Mouse (Mus musculus): ENCODE results near the gene Ano4. TPM values are rescaled to one million over a fixed set of nuclear protein-coding genes. Genes with fewer than 3 reads are reported as not detected.

Ano4 gene
- polyA plus RNA-seq, 1 experiment, result 8.1 TPM

GRCm38 (mm10) chr10:89222284-89222989, 122.1 kb downstream of the Ano4 start:
- TF ChIP-seq POLR2A (IDR thresholded peaks at IDR 0.05; ENCODE audit: borderline replicate concordance, extremely low read depth, insufficient read depth, insufficient read length, poor library complexity, severe bottlenecking) (no peak), CTCF (IDR thresholded peaks at IDR 0.05; ENCODE audit: borderline replicate concordance, extremely low read depth, insufficient read depth, insufficient read length) (no peak)
- no peak for DNase-seq (ENCODE audit: low read depth)

- no peak for TF ChIP-seq POLR2A (IDR thresholded peaks at IDR 0.05; ENCODE audit: borderline replicate concordance, extremely low read depth, insufficient read depth, insufficient read length, poor library complexity, severe bottlenecking)
- TF ChIP-seq CTCF (IDR thresholded peaks at IDR 0.05; ENCODE audit: borderline replicate concordance, extremely low read depth, insufficient read depth, insufficient read length), result no peak
- DNase-seq (ENCODE audit: low read depth), result peak; percentile 26
Observed at GRCm38 (mm10) chr10:89216078-89216477, 128.5 kb downstream of the Ano4 start.

GRCm38 (mm10) chr10:89205858-89206257, 138.7 kb downstream of the Ano4 start:
- TF ChIP-seq CTCF (IDR thresholded peaks at IDR 0.05; ENCODE audit: borderline replicate concordance, extremely low read depth, insufficient read depth, insufficient read length) (peak; percentile 62; the same call in 1 of the 2 replicates), POLR2A (IDR thresholded peaks at IDR 0.05; ENCODE audit: borderline replicate concordance, extremely low read depth, insufficient read depth, insufficient read length, poor library complexity, severe bottlenecking) (no peak)
- DNase-seq (ENCODE audit: low read depth), result peak; percentile 37

GRCm38 (mm10) chr10:89196444-89196843, 148.1 kb downstream of the Ano4 start:
- DNase-seq (ENCODE audit: low read depth), result no peak
- no peak for TF ChIP-seq POLR2A (IDR thresholded peaks at IDR 0.05; ENCODE audit: borderline replicate concordance, extremely low read depth, insufficient read depth, insufficient read length, poor library complexity, severe bottlenecking)
- no peak for TF ChIP-seq CTCF (IDR thresholded peaks at IDR 0.05; ENCODE audit: borderline replicate concordance, extremely low read depth, insufficient read depth, insufficient read length)

- DNase-seq (ENCODE audit: low read depth), result no peak
- TF ChIP-seq CTCF (IDR thresholded peaks at IDR 0.05; ENCODE audit: borderline replicate concordance, extremely low read depth, insufficient read depth, insufficient read length) (no peak), POLR2A (IDR thresholded peaks at IDR 0.05; ENCODE audit: borderline replicate concordance, extremely low read depth, insufficient read depth, insufficient read length, poor library complexity, severe bottlenecking) (no peak)
Observed at GRCm38 (mm10) chr10:89195068-89195467, 149.5 kb downstream of the Ano4 start.

- TF ChIP-seq POLR2A (IDR thresholded peaks at IDR 0.05; ENCODE audit: borderline replicate concordance, extremely low read depth, insufficient read depth, insufficient read length, poor library complexity, severe bottlenecking) (no peak), CTCF (IDR thresholded peaks at IDR 0.05; ENCODE audit: borderline replicate concordance, extremely low read depth, insufficient read depth, insufficient read length) (no peak)
- DNase-seq (ENCODE audit: low read depth), result peak; percentile 11
Observed at GRCm38 (mm10) chr10:89194440-89194839, 150.1 kb downstream of the Ano4 start.

GRCm38 (mm10) chr10:89177921-89178320, 166.6 kb downstream of the Ano4 start:
- DNase-seq (ENCODE audit: low read depth), result no peak
- TF ChIP-seq POLR2A (IDR thresholded peaks at IDR 0.05; ENCODE audit: borderline replicate concordance, extremely low read depth, insufficient read depth, insufficient read length, poor library complexity, severe bottlenecking) (no peak), CTCF (IDR thresholded peaks at IDR 0.05; ENCODE audit: borderline replicate concordance, extremely low read depth, insufficient read depth, insufficient read length) (no peak)

- DNase-seq (ENCODE audit: low read depth), result no peak
- TF ChIP-seq POLR2A (IDR thresholded peaks at IDR 0.05; ENCODE audit: borderline replicate concordance, extremely low read depth, insufficient read depth, insufficient read length, poor library complexity, severe bottlenecking) (no peak), CTCF (IDR thresholded peaks at IDR 0.05; ENCODE audit: borderline replicate concordance, extremely low read depth, insufficient read depth, insufficient read length) (no peak)
Observed at GRCm38 (mm10) chr10:89164533-89164932, 180.0 kb downstream of the Ano4 start.

- no peak for TF ChIP-seq POLR2A (IDR thresholded peaks at IDR 0.05; ENCODE audit: borderline replicate concordance, extremely low read depth, insufficient read depth, insufficient read length, poor library complexity, severe bottlenecking)
- TF ChIP-seq CTCF (IDR thresholded peaks at IDR 0.05; ENCODE audit: borderline replicate concordance, extremely low read depth, insufficient read depth, insufficient read length), result no peak
- no peak for DNase-seq (ENCODE audit: low read depth)
Observed at GRCm38 (mm10) chr10:89155502-89155901, 189.1 kb downstream of the Ano4 start.

GRCm38 (mm10) chr10:89154797-89155465, 189.6 kb downstream of the Ano4 start:
- DNase-seq (ENCODE audit: low read depth), result no peak
- TF ChIP-seq POLR2A (IDR thresholded peaks at IDR 0.05; ENCODE audit: borderline replicate concordance, extremely low read depth, insufficient read depth, insufficient read length, poor library complexity, severe bottlenecking), result no peak
- TF ChIP-seq CTCF (IDR thresholded peaks at IDR 0.05; ENCODE audit: borderline replicate concordance, extremely low read depth, insufficient read depth, insufficient read length), result no peak

GRCm38 (mm10) chr10:89149166-89149565, 195.4 kb downstream of the Ano4 start:
- DNase-seq (ENCODE audit: low read depth), result no peak

More at GRCm38 (mm10) chr10:89149166-89149565, 195.4 kb downstream of the Ano4 start:
- no peak for TF ChIP-seq CTCF (IDR thresholded peaks at IDR 0.05; ENCODE audit: borderline replicate concordance, extremely low read depth, insufficient read depth, insufficient read length)
- TF ChIP-seq POLR2A (IDR thresholded peaks at IDR 0.05; ENCODE audit: borderline replicate concordance, extremely low read depth, insufficient read depth, insufficient read length, poor library complexity, severe bottlenecking), result no peak
